Mouse (Mus musculus): ENCODE data around the gene Ppip5k1.
"Not testable (repeated sequence)": the region's sequence is repeated elsewhere in the genome, so short reads cannot be mapped to it uniquely, and the experiment has no call there.

Ppip5k1 gene

DNA sequence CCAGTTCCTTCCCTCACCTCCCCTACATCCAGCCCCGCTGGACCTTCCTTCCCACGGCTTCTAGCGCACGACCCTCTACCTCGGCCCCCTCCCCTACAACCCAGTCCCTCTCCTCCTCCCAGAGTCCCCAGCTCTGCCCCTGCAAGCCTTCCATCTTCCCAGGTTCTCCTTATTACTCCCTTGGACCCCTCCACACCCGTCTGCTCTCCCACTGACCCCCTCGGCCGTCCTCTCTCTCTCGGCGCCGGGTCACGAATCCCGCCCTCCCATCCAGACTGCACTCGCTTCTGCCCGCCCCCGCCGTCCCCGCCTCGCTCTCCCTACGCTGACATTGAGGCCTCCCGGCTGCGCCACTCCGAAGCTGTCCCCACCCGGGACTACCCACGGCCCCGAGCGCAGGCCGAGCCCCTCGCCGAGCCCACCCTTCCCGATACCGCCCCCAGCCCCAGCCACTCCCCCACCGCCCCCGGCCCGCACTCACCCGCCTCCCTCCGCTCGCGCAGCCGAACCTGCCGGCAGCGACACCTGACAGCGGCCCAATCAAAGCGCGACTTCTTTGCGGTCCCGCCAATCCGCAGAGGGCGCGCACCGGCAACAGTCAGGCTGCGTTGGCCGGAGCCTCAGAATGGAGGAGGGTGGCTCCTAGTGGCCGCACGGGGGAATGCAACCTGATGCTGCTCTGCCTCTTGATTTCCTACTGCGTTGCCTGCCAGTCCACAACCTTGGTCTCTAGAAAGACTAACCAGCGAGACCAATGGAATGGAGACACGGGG lies at the start of gene Ppip5k1:
TSS of gene Ppip5k1 (minus strand) at position 577 of the 773 bp plus-strand sequence.
- peak; percentile 90 for DNase-seq (ENCODE audit: low read depth, low spot score)

DNA sequence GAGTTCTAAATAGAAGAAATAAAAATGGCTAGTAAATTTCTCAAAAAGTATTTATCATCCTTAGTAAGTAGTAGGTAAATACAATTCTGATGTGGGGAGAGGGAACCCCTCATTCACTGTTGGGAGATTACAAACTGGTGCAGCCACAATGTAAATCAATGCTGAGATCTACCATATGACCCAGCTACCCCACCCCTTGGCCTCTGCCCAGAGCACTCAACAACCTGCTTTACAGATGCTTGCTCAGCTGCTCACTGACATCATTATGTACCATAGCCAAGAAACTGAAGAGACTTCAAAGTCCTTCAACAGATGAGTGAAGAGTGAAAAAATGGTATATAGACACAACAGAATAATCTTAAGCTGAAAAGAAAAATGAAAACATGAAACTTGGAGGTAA lies 48.1 kb upstream of the Ppip5k1 start:
- no peak for DNase-seq (ENCODE audit: low read depth, low spot score)

DNA sequence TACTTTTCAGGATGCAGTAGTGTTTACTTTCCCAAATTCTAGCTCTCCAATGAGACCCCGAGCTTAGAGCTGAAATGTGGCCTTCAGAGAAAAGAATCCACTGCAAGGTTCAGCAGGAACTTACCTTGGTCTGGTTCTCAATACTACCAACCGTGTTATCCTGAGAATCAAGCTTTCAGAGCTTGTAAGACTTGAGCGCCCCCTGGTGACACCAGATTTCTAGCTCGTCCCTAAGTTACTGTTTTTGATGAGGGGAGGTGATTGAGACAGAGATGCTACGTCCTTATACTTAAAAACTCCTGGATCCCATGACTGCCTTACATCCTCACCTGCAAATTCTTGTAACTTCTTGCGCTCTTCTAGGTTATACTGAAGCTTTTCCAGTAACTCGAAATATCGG lies 41.4 kb upstream of the Ppip5k1 start:
- peak; percentile 74 for DNase-seq (ENCODE audit: low read depth, low spot score)

DNA sequence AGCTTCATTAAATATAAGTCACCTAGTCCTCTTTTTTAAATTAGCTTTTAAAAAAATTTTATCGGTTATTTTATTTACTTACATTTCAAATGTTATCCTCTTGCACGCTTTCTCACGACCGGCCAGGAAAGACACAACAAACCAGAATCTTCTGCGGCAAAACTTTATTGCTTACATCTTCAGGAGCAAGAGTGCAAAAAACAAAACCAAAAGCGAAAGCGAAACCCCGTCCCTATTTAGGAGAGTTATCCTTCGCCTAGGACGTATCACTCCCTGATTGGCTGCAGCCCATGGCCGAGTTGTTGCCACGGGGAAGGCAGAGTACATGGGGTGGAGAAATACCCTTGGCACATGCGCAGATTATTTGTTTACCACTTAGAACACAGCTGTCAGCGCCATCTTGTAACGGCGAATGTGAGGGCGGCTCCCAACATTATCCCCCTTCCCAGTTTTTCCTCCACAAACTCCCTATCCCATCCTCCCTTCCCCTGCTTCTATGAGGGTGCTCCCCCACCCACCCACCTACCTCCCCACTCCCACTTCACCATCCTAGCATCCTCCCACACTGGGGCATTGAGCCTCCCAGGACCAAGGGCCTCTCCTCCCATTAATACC lies 31.9 kb upstream of the Ppip5k1 start, which contains the start of gene Strc:
TSS of gene Strc (minus strand) at position 208 of the 615 bp plus-strand sequence.
- not testable (repeated sequence) for DNase-seq (ENCODE audit: low read depth, low spot score)

DNA sequence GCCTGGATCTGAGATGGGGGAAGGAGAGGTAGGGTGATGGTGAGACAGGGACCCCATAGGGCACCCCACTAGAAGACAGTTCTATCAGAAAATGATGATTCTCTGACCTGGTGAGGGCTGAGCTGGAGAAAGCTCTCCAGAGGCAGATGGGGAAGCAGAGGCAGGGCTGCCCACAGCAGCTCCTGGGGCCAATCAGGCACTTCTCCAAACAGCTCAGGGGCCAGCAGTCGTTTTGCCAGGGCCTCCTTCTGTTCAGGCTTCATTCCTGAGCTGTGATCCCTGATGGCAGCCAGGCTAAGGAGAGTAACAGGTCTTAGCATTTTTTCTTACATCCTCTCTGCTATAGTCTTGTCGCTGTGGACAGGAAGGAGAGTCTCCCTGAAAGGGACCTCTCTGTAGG lies 19.6 kb upstream of the Ppip5k1 start:
- no peak for DNase-seq (ENCODE audit: low read depth, low spot score)

DNA sequence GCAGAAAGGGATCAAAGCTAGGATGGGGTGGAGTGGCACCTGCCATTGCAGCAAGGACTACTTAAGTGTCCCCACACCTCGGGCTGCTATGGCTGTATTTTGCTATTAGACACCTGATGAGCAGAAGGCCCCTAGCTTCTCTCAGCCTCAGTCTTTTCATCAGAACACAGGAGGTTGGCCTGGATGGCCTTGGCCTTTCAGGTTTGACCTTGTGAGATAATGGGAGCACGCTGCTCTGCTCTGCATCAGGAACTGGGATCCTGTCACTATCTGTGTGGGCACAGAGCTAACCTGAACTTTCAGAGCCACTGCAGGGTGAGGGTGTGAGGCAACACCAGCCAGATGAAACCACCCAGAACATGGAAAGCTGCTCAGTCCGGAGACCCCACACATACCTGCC lies 17.1 kb upstream of the Ppip5k1 start:
- no peak for DNase-seq (ENCODE audit: low read depth, low spot score)

DNA sequence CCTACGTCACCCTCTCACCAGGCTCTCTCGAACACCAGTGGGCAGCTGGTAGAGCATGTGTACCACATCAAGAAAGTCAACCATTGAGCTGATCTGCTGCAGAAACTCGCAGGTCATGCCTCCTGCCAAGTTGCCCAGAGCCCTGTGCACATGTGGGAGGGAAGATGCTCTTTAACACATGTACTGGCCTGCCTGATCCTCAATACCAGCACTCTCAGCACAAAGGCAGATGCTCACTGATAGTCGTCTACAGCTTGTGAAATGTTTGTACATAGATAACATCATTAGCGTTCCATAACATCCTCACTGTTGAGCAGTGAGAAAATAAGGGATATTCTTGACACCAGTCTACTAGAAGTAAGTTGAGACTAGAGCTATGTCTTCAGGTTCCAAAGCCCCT lies 15.7 kb upstream of the Ppip5k1 start:
- DNase-seq (ENCODE audit: low read depth, low spot score): no peak

DNA sequence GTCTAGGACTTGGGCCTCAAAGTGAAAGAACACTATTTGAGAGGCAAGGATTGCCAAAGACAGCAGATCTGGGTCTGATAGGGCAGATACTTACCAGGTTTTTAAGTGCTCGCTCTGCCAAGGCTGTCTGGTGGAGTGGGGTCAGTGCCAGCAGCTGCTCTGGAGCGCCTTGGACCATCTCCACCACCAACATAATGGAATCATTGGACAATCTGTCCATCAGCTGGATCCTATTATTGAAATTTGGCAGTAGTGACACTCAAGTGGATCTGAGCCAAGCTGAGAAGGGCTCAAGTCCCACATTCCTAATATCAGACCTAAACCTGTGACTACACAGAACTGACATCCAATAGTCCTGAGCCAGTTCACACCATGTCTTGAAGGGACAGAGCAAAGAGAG lies 13.6 kb upstream of the Ppip5k1 start:
- DNase-seq (ENCODE audit: low read depth, low spot score): peak; percentile 5

DNA sequence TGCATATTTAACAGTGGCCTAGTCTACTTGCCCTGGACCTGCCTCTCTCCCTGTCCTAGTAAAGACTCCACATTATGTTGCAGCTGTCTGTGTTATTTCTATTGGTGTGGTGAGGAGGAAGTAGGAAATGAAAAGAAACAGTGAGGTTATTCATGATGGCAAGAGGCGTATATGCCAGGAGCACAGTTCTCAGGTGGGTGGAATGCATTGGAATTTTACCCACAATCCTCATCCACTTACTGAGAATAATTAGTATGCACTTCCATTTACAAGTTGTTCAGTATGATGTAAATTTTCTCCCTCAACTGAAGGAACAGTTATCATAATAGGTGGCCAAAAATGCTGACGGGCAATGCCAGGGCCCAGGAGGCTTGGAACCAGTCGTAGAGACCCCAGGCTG lies 8.5 kb upstream of the Ppip5k1 start:
- no peak for DNase-seq (ENCODE audit: low read depth, low spot score)

DNA sequence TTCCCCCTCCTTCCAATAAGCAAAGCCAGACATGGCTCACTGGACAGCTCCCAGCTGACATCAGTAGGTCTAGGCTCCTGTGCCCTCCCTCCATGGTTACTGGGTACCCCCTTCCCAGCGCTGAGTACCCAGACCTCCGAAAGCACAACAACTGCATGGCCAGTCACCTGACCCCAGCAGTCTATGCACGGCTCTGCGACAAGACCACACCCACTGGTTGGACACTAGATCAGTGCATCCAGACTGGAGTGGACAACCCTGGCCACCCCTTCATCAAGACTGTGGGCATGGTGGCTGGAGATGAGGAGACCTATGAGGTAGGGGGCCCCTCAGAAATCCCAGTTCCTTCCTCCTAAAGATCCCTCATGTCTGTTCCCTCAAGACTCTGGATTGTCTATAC lies 4.3 kb upstream of the Ppip5k1 start:
- peak; percentile 5 for DNase-seq (ENCODE audit: low read depth, low spot score)

DNA sequence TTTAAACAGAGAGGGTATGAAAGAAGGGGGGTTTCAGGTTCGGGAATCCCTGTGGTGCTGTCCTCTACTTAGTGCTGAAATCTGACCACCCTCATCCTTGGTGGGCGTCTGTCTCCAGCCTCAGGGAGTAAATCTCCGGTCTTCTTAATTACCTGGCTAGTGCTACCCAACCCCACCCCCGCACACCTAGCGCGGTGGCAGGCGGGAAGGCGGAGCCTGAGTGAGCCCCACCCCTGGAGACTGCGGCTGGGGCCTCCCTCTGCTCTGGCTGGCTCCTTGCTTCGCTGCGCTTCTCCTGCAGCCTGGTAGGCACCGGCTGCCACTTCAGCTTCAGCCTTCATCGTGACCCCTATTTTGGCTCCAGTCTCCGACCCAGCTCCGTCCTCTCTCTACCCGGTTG lies 3.2 kb upstream of the Ppip5k1 start:
- peak; percentile 49 for DNase-seq (ENCODE audit: low read depth, low spot score)

DNA sequence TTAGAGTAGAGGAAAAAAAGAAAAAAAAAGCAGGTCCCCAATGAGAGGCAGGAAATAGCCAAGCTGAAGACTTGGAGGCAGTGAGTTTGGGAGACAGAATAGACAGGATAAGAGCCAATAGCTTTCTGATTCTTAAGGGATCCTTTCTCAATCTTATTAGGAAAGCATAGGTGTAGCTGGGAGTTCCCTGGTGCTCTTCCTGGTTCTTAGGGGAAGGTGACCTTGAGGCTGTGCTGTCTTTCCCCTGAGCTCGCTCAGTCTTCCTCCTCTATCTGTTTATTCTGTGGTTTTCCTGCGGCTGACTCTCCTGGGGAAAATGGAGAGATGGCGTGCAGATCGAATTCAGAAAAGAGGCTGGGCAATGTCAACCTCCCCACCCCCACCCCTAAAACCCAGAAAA lies 2.8 kb upstream of the Ppip5k1 start:
- no peak for DNase-seq (ENCODE audit: low read depth, low spot score)

DNA sequence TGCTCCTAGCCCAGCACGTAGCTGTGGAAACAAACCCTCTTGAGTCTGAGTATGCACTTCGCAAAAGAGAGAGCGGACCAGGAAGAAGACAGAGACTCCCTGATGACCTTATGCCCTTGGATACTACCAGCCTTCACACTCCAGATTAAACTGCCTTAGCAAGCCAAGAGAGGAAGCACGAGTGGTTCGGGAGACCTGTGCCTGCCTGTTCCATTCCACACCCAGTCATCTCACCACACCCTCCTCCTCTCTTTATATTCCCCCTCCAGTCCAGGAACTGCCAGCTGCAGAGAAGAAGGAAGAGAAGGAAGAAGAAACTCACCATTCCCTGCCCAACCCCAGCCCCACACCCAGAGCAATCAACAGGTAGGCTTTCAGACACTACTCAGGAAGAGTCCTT lies 2.3 kb upstream of the Ppip5k1 start, which contains the start of gene Ckmt1:
TSS of gene Ckmt1 (plus strand) at position 221 of the 400 bp plus-strand sequence.
- DNase-seq (ENCODE audit: low read depth, low spot score): no peak

DNA sequence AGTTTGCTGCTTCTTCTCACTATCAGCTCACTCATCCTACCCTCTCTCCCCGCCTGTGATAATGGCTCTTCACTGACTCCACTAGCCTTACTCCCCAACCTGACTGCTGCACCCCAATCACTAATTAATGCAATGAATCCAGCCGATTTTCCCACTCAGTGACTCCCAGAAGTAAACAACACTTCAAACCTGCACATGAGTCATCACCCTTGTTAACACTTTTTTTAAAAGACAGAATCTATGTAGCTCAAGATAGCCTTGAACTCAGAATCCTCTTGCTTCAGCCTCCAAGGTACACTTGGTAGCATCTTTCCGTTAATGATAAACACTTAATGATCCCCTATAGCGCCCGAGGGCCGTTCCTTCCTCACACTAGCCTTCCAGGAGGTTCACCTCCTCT lies 818 bp downstream of the Ppip5k1 start:
- no peak for DNase-seq (ENCODE audit: low read depth, low spot score)

DNA sequence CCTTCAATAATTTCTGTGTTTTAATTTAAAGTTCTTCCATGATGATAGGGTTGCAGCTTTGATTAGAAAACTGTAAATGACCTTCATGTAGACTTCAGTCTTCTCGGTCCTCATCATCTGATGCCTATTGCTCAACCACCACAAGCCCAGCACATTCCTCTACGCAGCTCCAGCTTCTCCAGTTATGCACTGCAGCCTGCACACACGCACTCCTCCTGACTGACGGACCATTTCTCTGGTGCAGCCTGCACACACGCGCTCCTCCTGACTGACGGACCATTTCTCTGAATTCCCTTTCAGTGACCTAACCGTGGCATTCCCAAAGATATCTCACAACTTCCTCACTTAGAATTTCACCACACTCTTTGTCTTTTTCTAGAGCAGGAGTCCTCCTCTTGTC lies 2.0 kb downstream of the Ppip5k1 start:
- DNase-seq (ENCODE audit: low read depth, low spot score): no peak

DNA sequence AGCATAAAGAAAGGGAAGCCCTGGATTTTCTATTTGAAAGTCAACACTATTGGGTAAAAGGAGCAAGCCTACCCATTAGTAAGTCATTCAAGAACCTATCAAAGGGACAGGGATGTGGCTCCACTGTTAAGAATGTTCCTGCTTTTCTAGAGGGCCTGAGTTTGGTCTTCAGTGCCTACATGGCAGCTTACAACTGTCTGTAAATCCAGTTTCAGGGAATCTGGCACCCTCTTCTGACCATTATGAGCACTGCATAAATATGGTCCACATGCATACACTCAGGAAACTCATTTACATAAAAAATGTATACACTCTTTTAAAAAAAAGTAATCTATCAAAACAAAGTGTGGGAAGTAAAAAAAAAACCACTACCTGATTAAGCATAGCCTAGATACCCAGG lies 16.1 kb downstream of the Ppip5k1 start:
- no peak for DNase-seq (ENCODE audit: low read depth, low spot score)

DNA sequence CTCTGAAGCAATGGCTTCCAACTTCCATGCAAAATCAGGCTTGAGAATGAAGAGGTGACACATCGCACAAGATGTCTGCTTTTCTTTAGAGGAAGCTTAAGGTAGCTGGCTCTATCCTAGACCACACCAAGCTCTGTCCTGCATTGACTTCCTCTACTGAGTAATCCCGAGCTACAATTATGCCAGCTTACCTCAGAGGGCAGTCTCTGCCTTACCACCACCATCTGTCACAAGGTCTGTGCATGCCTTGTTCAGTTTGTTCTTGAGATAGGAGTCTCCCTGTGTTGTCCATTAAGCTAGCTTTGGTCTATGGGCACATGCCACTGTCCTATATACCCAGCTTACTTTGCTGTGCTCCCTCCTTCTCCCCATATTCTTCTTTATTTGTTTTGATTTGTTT lies 25.7 kb downstream of the Ppip5k1 start:
- DNase-seq (ENCODE audit: low read depth, low spot score): no peak

DNA sequence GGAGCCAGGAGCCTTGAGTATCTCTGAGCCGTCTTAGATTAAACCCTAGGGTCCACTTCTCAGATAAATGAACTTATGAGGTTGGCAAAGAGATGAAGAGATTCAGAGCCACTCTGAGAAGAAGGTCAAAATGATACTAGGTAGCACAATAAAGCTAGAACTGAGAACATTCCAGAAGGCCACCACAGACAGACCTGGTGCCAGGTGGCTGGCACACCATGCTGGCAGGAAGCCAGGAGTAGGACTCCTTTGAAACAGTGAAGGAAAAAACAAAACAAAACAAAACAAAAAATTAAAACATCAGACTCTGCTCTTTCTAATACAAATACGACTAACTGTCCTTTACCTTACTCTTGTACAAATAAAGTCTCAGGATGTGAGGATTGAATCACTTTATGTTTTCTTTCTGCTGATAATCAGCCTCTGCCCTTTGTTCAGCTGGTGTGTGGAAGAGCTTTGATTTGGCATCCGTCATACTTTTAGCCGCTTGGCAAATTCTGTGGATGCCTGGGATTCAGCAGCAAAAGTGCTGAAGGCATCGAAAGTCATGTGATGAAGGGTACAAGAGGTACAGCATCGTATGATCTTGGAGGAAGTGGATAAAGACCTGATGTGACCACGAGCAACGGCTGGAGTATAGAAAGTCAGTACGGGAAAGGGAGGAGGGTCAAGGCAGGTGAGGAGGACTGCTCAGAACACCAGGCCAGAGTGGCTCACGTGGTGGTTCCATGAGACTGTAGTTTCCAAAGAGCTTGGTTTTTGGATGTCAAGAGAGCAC lies 31.3 kb downstream of the Ppip5k1 start:
- no peak for DNase-seq (ENCODE audit: low read depth, low spot score)

DNA sequence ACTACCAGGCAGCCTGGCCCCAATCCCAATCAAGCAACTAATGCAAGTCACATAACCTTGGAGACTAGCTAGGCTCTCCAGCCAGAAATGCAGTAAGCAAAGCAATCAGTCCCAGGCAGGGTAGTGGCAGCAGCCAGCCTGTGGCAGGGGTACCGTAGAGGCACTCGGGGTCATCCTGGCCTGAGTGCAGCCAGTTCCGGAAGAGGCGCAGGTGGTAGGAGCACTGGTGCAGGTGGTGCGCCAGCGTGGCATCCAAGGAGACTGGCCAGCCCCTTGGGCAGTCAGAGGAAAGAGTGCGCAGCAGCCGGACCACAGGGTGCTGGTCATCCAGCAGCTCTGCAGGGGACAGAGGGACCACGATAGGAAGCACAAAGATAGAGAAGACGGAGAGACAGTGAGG lies 32.2 kb downstream of the Ppip5k1 start:
- DNase-seq (ENCODE audit: low read depth, low spot score): no peak

DNA sequence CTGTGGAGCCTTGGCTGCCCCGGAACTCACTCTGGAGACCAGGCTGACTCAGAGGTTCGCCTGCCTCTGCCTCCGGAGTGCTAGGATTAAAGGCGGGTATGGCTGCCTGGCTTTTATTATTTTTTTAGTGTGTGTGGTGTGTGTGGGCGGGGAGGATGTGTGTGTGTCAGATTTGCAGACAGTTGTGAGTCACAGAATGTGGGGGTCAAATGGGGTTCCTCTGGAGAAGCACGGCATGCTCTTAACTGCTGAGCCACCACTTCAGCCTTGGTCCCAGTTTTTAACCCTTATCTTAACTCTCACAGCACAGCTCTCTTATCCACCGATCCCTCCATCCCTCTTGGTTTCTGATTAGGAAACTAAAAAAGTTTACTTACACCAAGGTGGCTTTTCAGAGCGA lies 38.9 kb downstream of the Ppip5k1 start:
- DNase-seq (ENCODE audit: low read depth, low spot score): no peak

DNA sequence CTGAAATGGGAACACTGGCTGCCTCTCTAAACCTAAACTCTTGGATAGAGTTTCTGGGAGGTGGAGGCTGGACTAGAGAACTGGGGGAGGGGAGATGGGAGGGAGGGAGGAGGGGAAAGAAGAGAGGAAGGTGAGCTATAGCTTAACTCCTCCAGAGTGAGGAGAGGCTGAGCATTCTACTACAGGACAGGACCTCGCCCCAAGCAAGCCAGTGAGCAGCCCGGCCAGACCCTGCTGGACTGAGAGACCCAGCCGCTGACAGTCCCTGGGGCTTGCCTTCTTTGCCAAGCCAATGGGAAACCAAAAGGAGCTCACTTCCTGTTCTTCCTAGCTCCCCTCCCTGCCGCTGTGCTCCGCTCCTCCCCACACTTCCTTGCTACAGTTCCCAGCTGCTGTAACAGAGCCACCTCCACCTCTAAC lies 46.2 kb downstream of the Ppip5k1 start:
- DNase-seq (ENCODE audit: low read depth, low spot score): no peak

DNA sequence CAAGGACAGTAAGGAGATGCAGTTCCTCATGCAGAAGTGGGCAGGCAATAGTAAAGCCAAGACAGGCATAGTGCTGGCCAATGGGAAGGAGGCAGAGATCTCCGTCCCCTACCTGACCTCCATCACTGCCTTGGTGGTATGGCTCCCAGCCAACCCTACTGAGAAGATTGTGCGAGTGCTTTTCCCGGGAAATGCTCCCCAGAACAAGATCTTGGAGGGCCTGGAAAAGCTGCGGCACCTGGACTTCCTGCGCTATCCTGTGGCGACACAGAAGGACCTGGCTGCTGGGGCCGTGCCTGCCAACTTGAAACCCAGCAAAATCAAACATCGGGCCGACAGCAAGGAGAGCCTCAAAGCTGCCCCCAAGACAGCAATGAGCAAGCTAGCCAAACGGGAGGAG lies 55.2 kb downstream of the Ppip5k1 start:
- no peak for DNase-seq (ENCODE audit: low read depth, low spot score)

DNA sequence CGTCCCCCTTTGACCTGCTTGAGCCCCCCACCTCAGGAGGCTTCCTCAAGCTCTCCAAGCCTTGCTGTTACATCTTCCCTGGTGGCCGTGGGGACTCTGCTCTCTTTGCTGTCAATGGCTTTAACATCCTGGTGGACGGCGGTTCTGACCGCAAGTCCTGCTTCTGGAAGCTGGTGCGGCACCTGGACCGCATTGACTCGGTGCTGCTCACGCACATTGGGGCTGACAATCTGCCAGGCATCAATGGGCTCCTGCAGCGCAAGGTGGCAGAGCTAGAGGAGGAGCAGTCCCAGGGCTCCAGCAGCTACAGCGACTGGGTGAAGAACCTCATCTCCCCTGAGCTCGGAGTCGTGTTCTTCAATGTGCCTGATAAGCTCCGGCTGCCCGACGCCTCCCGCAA lies 55.7 kb downstream of the Ppip5k1 start:
- no peak for DNase-seq (ENCODE audit: low read depth, low spot score)
